ENCODE assay signal across 10 mouse cellular contexts in genomic region chr11:120218946-120219345, GRCm38 (mm10). TPM values are rescaled to one million over a fixed set of nuclear protein-coding genes. Genes with fewer than 3 reads are reported as not detected.
DNase-seq lines count a peak whose midpoint lies in the region; ATAC-seq and TF ChIP-seq lines count a peak whose summit lies in the region.
"Had no signal": no experiment of that assay in that cellular context is flagged by ENCODE, and none has a peak within 500 bp of the region (broad histone marks: within the 10 kb centered on the region; RNA-seq: fewer than 3 reads in every experiment).

No protein-coding gene starts in this region.

- TF ChIP-seq CTCF in hindbrain, postnatal 0 days (IDR thresholded peaks at IDR 0.05; ENCODE audit: low read depth), result no peak

- H3K27me3 ChIP-seq in hindbrain, embryonic 13.5 days, result no peaks in the 10 kb centered on the region
- no peaks in the 10 kb centered on the region for H3K27me3 ChIP-seq in hindbrain, postnatal 0 days (ENCODE audit: insufficient read depth, low read length)
- H3K27me3 ChIP-seq in embryonic facial prominence, embryonic 12.5 days, result no peaks in the 10 kb centered on the region
- H3K27me3 ChIP-seq in kidney, embryonic 15.5 days, result no peaks in the 10 kb centered on the region; the same call in 1 of the 2 replicates

- H3K36me3 ChIP-seq in hindbrain, embryonic 13.5 days, result no peaks in the 10 kb centered on the region; the same call in 1 of the 2 replicates
- H3K36me3 ChIP-seq in hindbrain, postnatal 0 days (ENCODE audit: insufficient read depth, low read length), result no peaks in the 10 kb centered on the region
- H3K36me3 ChIP-seq in embryonic facial prominence, embryonic 12.5 days, result no peaks in the 10 kb centered on the region
- H3K36me3 ChIP-seq in kidney, embryonic 15.5 days, result peaks cover 1% of the 10 kb centered on the region; the same call in 1 of the 2 replicates

- peaks cover 65% of the 10 kb centered on the region for H3K4me1 ChIP-seq in hindbrain, embryonic 13.5 days (replicated peaks)
- H3K4me1 ChIP-seq in hindbrain, postnatal 0 days (ENCODE audit: insufficient read depth, low read length), result peaks cover 30% of the 10 kb centered on the region
- peaks cover 50% of the 10 kb centered on the region for H3K4me1 ChIP-seq in embryonic facial prominence, embryonic 12.5 days
- peaks cover 91% of the 10 kb centered on the region for H3K4me1 ChIP-seq in kidney, embryonic 15.5 days

- no peak overlapping the region for H3K9ac ChIP-seq in hindbrain, embryonic 13.5 days
- no peak overlapping the region for H3K9ac ChIP-seq in hindbrain, postnatal 0 days (replicated peaks; ENCODE audit: low read length)
- no peak overlapping the region for H3K9ac ChIP-seq in embryonic facial prominence, embryonic 12.5 days
- H3K9ac ChIP-seq in kidney, embryonic 15.5 days, result 0 out of 2 replicates have a peak overlapping the region, but pooled peaks have one; percentile 14

- H3K4me2 ChIP-seq in hindbrain, embryonic 13.5 days, result no peak overlapping the region
- no peak overlapping the region for H3K4me2 ChIP-seq in hindbrain, postnatal 0 days (ENCODE audit: low read depth, low read length)
- H3K4me2 ChIP-seq in embryonic facial prominence, embryonic 12.5 days (replicated peaks), result no peak overlapping the region
- H3K4me2 ChIP-seq in kidney, embryonic 15.5 days, result 0 out of 2 replicates have a peak overlapping the region, but pooled peaks have one; percentile 24

- 0 out of 2 replicates have a peak overlapping the region, but pooled peaks have one; percentile 52 for H3K27ac ChIP-seq in hindbrain, embryonic 13.5 days
- no peak overlapping the region for H3K27ac ChIP-seq in hindbrain, postnatal 0 days
- H3K27ac ChIP-seq in embryonic facial prominence, embryonic 12.5 days, result 0 out of 2 replicates have a peak overlapping the region, but pooled peaks have one; percentile 4
- H3K27ac ChIP-seq in kidney, embryonic 15.5 days, result peak overlapping the region; percentile 96

- H3K4me3 ChIP-seq in hindbrain, embryonic 13.5 days, result no peak overlapping the region
- H3K4me3 ChIP-seq in hindbrain, postnatal 0 days (ENCODE audit: low read length), result no peak overlapping the region
- no peak overlapping the region for H3K4me3 ChIP-seq in embryonic facial prominence, embryonic 12.5 days
- H3K4me3 ChIP-seq in kidney, embryonic 15.5 days (replicated peaks), result no peak overlapping the region

- ATAC-seq in hindbrain, embryonic 13.5 days (ENCODE audit: low FRiP score), result no peak
- ATAC-seq in hindbrain, postnatal 0 days, result no peak
- ATAC-seq in embryonic facial prominence, embryonic 12.5 days (ENCODE audit: insufficient number of reproducible peaks, insufficient read depth, low FRiP score, low TSS enrichment), result no peak
- ATAC-seq in kidney, embryonic 15.5 days (replicated peaks; ENCODE audit: low FRiP score), result no peak
- no peak for ATAC-seq in erythroblast, adult 5-6 weeks (replicated peaks; ENCODE audit: low FRiP score, poor library complexity, severe bottlenecking)

- DNase-seq in hindbrain, postnatal 0 days (ENCODE audit: low spot score), result no peak
- DNase-seq in lung, postnatal 36 days, result peak; percentile 45
- DNase-seq in layer of hippocampus, postnatal 10 days (ENCODE audit: low spot score in 2 of 2), result no peak
- no peak for DNase-seq in right cerebral cortex, postnatal 4 days
- DNase-seq: cerebellum, adult 11 months; midbrain, embryonic 14.5 days had no signal

- 76% methylated on average over 6 of the region's 6 CpGs for WGBS in hindbrain, embryonic 13.5 days
- WGBS in hindbrain, postnatal 0 days, result 83% methylated on average over 6 of the region's 6 CpGs
- 74% methylated on average over 6 of the region's 6 CpGs for WGBS in embryonic facial prominence, embryonic 12.5 days
- WGBS in kidney, embryonic 15.5 days, result 44% methylated on average over 6 of the region's 6 CpGs

- H3K9me3 ChIP-seq in hindbrain, embryonic 13.5 days, result 0 out of 2 replicates have a peak, but pooled peaks cover under 1% of the 10 kb centered on the region
- H3K9me3 ChIP-seq in hindbrain, postnatal 0 days (ENCODE audit: low read length), result no peaks in the 10 kb centered on the region
- H3K9me3 ChIP-seq in embryonic facial prominence, embryonic 12.5 days, result peaks cover 1% of the 10 kb centered on the region; the same call in 1 of the 2 replicates
- peaks cover 2% of the 10 kb centered on the region; the same call in 1 of the 2 replicates for H3K9me3 ChIP-seq in kidney, embryonic 15.5 days (replicated peaks)

RNA-seq across cellular contexts. Expression of gene Bahcc1, which starts 13.8 kb away (rescaled TPM):
- 13.6 and 17.0 TPM in 2 replicates for polyA plus RNA-seq in hindbrain, embryonic 13.5 days (2015; fragmentation: Nextera tagmentation; extraction: Ambion mirVana)
- 31.1 and 43.1 TPM in 2 replicates for total RNA-seq in hindbrain, postnatal 0 days (2014; rRNA removed)
- 8.8 and 9.1 TPM in 2 replicates for polyA plus RNA-seq in hindbrain, postnatal 0 days (2015; fragmentation: Nextera tagmentation; extraction: Ambion mirVana)
- polyA plus RNA-seq in embryonic facial prominence, embryonic 12.5 days (2016; fragmentation: Nextera tagmentation; extraction: Ambion mirVana), result 16.8 and 18.8 TPM in 2 replicates
- 11.8 and 14.1 TPM in 2 replicates for polyA plus RNA-seq in kidney, embryonic 15.5 days (2015; fragmentation: Nextera tagmentation; extraction: Ambion mirVana)
- total RNA-seq in erythroblast, adult 5-6 weeks (2015; ENCODE audit: low replicate concordance), result 2.1 and 3.3 TPM in 2 replicates
- 0.84 and 2.0 TPM in 2 replicates for total RNA-seq in erythroblast, adult 5-6 weeks (2017; ENCODE audit: low replicate concordance)
- 10 to 100 TPM; 21.9 to 26.0 TPM for total RNA-seq in layer of hippocampus, postnatal 10 days (2021)
